Mouse (Mus musculus) spleen, postnatal 36 days (tissue): ENCODE measurements around the gene Ifi205.

Experiments
- DNase-seq, 2 experiments: peaks; one replicate each; pipeline ENCODE4 v3.0.0; 2022; ENCODE audit warnings: low spot score in 2 of 2, mixed read lengths in 1 of 2

Gene Ifi205

DNA sequence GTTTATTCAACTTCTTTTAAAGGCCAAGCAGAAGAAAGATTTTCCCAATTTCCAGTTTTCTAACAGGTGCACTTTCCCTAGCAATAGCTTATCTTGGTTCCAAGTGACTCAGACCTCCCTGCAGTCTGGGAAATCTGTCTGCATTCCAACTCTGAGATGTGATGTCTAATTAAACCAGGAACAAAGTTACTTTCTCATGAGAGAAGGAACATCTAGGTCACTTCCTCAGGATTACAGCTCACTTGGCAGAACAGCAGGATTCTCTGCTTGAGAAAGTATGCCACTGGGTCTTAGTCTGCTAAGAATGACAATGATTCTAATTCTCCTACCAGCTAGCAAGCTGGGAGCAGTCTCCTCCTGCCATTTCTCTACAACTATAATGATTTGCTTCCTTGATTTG, 58.5 kb downstream of the Ifi205 start:
- DNase-seq, result no peak
